Mouse (Mus musculus) midbrain, postnatal 0 days (tissue): Measurements from ENCODE around the gene Akap5. TPM values are rescaled to one million over a fixed set of nuclear protein-coding genes. Genes with fewer than 3 reads are reported as not detected.
A peak's percentile ranks its signal among the peaks of the same experiment; 100 is the strongest.

ENCODE experiments used
- ATAC-seq: fragments of 200-750 bp; cut with Nextera tagmentation; 2 replicates; pipeline ENCODE4 v1.8.0; 2017; ENCODE audit warnings: moderate number of reproducible peaks, mild to moderate bottlenecking, moderate TSS enrichment, moderate library complexity; ENCODE audit not compliant: low FRiP score
- DNase-seq: peaks from one replicate; pipeline ENCODE4 v3.0.0-alpha.2; 2015; ENCODE audit warnings: low spot score
- H3K27ac ChIP-seq: fragments of 300-500 bp; sonication (generic); 2 replicates; pipeline ENCODE4 v1.5.1; 2014; ENCODE audit warnings: low read depth, mild to moderate bottlenecking, low read length, mixed read lengths
- H3K27me3 ChIP-seq: fragments of 300-500 bp; sonication (generic); 2 replicates; pipeline ENCODE4 v1.6.1; 2014; ENCODE audit warnings: low read length, control low read depth, mixed read lengths; ENCODE audit not compliant: insufficient read depth
- H3K36me3 ChIP-seq: fragments of 300-500 bp; sonication (generic); 2 replicates; pipeline ENCODE4 v1.6.1; 2014; ENCODE audit warnings: low read length, control low read depth, mixed read lengths; ENCODE audit not compliant: insufficient read depth
- H3K4me1 ChIP-seq: fragments of 300-500 bp; sonication (generic); 2 replicates; pipeline ENCODE4 v1.6.1; 2014; ENCODE audit warnings: mild to moderate bottlenecking, control low read depth, antibody characterized with exemption, low read length, mixed read lengths; ENCODE audit not compliant: insufficient read depth
- H3K4me2 ChIP-seq: fragments of 300-500 bp; sonication (generic); 2 replicates; pipeline ENCODE4 v1.6.1; 2014; ENCODE audit warnings: low read depth, mild to moderate bottlenecking, low read length, mixed read lengths; ENCODE audit not compliant: poor library complexity, severe bottlenecking
- H3K4me3 ChIP-seq: fragments of 300-500 bp; sonication (generic); 2 replicates; pipeline ENCODE4 v1.5.1; 2014; ENCODE audit warnings: low read depth, mild to moderate bottlenecking, low read length, moderate library complexity
- H3K9ac ChIP-seq: fragments of 300-500 bp; sonication (generic); replicated peaks from 2 replicates; pipeline ENCODE4 v1.6.1; 2014; ENCODE audit warnings: mild to moderate bottlenecking, low read length, moderate library complexity, mixed read lengths; ENCODE audit not compliant: poor library complexity, severe bottlenecking
- H3K9me3 ChIP-seq: fragments of 300-500 bp; sonication (generic); 2 replicates; pipeline ENCODE4 v1.6.1; 2016; ENCODE audit warnings: low read length, control low read depth
- CTCF ChIP-seq: IDR thresholded peaks from 2 replicates; pipeline ENCODE4 v1.5.1; 2016; ENCODE audit warnings: antibody characterized with exemption, mild to moderate bottlenecking
- WGBS: fragments of 180-500 bp; shearing (Covaris S2); extraction: QIAGEN DNeasy Blood & Tissue Kit; methylation state at CpG from one replicate; pipeline ENCODE4 v1.1.7; 2014; 5-methylcytosine and 5-hydroxymethylcytosine counted together
- polyA plus RNA-seq: library from polyadenylated mRNA; unstranded; fragments of >200 nt; fragmentation: Nextera tagmentation; extraction: Ambion mirVana; gene quantifications from 2 replicates; pipeline ENCODE4 v1.2.1, GENCODE M21; 2015
- total RNA-seq: library from RNA; depleted of rRNA; stranded (reverse); fragments of >200 nt; gene quantifications from 2 replicates; pipeline ENCODE4 v1.2.3, GENCODE M21; 2014

Gene Akap5
- total and polyA plus RNA-seq, 2 experiments from 2014 or later = 10.7 to 17.2 TPM

GRCm38 (mm10) chr12:76335641-76336040 lies 10.9 kb downstream of the Akap5 start:
- H3K9ac ChIP-seq = no peak overlapping the region
- DNase-seq (no peak), ATAC-seq (no peak)
- H3K27ac ChIP-seq = no peak overlapping the region
- H3K9me3 ChIP-seq = no peaks in the 10 kb centered on the region
- H3K4me1 ChIP-seq = no peaks in the 10 kb centered on the region
- WGBS = 85% methylated on average over 5 of the region's 5 CpGs
- no peaks in the 10 kb centered on the region for H3K27me3 ChIP-seq
- no peak overlapping the region for H3K4me2 ChIP-seq
- no peaks in the 10 kb centered on the region for H3K36me3 ChIP-seq
- no peak for TF ChIP-seq CTCF
- no peak overlapping the region for H3K4me3 ChIP-seq

DNA sequence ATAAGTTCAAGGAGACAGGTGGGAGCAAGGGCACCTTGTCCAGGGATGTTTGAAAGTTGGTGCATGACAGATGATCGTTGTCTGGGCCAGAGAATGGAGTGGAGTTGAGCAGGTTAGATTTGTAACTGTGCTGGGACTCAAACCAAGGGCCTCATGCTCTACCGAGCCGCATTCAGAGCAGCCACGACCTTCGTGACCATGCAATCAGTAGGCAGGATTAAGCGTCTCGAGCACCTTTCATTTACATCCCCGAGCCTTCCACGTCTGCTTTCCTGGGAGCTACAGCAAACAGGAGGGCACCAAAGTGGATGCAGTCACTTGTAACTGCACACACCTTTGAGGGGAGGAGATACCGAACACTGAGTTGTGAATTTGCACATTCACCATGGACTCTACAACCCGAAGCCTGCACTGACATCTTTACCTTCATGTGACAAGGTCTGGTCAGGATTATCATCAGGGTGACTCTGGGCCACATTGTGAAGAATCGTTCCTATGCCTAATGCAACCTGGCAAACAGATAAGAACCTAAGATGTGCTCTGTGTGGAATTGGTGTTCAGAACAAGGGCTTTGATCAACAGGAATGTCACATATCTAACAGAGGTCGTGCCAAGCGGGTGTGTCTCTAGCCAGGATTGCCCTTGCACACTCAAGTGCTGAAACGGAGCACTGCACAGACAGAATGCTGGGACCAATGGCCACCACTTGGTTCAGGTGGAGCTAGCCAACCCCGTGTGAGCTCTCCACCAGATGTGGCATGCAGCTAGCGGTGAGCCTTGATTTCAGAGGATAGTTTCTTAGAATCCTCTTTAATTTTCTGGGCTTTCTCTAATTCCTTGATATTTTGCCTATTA lies 11.6 kb downstream of the Akap5 start:
- Histone ChIP-seq H3K36me3 (no peaks in the 10 kb centered on the region), H3K9ac (no peak overlapping the region), H3K4me2 (no peak overlapping the region), H3K4me3 (no peak overlapping the region), H3K27ac (no peak overlapping the region), H3K27me3 (no peaks in the 10 kb centered on the region), H3K9me3 (no peaks in the 10 kb centered on the region), H3K4me1 (no peaks in the 10 kb centered on the region)
- WGBS = 79% methylated on average over 17 of the region's 17 CpGs
- TF ChIP-seq CTCF = no peak
- DNase-seq (no peak), ATAC-seq (no peak)

GRCm38 (mm10) chr12:76341080-76341479 lies 16.4 kb downstream of the Akap5 start:
- Histone ChIP-seq H3K27ac (no peak overlapping the region), H3K9me3 (no peaks in the 10 kb centered on the region), H3K9ac (no peak overlapping the region), H3K4me3 (no peak overlapping the region), H3K4me1 (no peaks in the 10 kb centered on the region), H3K4me2 (no peak overlapping the region), H3K27me3 (no peaks in the 10 kb centered on the region), H3K36me3 (no peaks in the 10 kb centered on the region)
- DNase-seq (peak; percentile 73), ATAC-seq (no peak)
- peak; percentile 88 for TF ChIP-seq CTCF
- 3% methylated on average over 4 of the region's 4 CpGs for WGBS

DNA sequence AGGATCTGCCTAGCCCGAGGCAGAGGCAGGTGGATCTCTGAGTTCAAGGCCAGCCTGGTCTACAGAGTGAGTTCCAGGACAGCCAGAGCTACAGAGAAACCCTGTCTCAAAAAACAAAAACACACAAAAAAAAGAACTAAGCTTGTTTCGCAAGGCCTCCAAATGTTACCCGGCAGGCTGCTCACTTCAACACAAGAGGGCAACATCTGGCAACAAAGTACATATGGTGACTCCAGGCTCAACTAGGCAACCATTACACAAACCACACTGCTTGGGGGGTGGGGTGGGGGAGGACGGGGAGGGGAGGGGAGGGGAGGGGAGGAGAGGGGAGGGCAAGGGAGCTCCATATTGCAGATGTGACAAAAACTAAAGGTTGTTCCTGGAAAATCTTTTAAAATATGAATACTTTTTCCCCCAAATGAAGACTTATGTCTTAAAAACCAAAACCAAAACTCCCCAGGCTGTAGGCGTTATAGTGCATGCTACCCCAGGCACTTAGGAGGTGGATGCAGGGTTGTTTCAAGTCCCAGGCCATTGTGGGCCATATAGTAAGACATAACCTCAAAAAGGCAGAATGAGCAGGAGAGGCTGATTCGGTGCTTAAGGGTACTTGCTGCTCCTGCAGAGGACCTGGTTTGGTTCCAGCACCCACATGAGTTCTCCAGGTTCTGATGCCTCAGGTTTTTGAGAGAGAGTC lies 21.2 kb downstream of the Akap5 start:
- DNase-seq (no peak), ATAC-seq (no peak)
- H3K4me1 ChIP-seq = no peaks in the 10 kb centered on the region
- no peaks in the 10 kb centered on the region for H3K9me3 ChIP-seq
- TF ChIP-seq CTCF = peak; percentile 59
- H3K27me3 ChIP-seq = no peaks in the 10 kb centered on the region
- H3K9ac ChIP-seq = no peak overlapping the region
- H3K36me3 ChIP-seq = 0 out of 2 replicates have a peak, but pooled peaks cover 16% of the 10 kb centered on the region
- H3K4me2 ChIP-seq = no peak overlapping the region
- H3K4me3 ChIP-seq = no peak overlapping the region
- no peak overlapping the region for H3K27ac ChIP-seq
- WGBS = 88% methylated on average over 5 of the region's 6 CpGs

GRCm38 (mm10) chr12:76349680-76350220 lies 25.1 kb downstream of the Akap5 start:
- H3K27ac ChIP-seq = no peak overlapping the region
- no peaks in the 10 kb centered on the region for H3K9me3 ChIP-seq
- WGBS = 76% methylated on average over 8 of the region's 8 CpGs
- H3K9ac ChIP-seq = no peak overlapping the region
- H3K4me3 ChIP-seq = no peak overlapping the region
- TF ChIP-seq CTCF = no peak
- H3K4me2 ChIP-seq = no peak overlapping the region
- peaks cover 23% of the 10 kb centered on the region; the same call in 1 of the 2 replicates for H3K36me3 ChIP-seq
- no peak for ATAC-seq
- H3K4me1 ChIP-seq = no peaks in the 10 kb centered on the region
- no peaks in the 10 kb centered on the region for H3K27me3 ChIP-seq
- no peak for DNase-seq

DNA sequence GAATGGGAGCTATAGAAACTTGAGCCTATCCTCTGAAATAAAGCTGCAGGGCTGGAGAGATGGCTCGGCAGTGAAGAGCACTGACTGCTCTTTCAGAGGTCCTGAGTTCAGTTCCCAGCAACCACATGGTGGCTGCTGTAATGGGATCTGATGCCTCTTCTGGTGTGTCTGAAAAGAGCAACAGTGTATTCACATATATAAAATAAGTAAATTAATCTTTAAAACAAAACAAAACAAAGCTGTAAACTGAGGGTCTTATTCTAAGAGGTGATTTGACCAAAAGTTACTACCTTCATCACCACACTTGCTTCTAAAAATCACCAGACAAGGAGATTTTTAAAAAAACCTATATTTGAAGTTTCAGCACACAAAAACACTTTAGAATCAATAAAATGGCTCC lies 36.2 kb downstream of the Akap5 start:
- no peak overlapping the region for H3K27ac ChIP-seq
- no peak overlapping the region for H3K4me3 ChIP-seq
- WGBS = 52% methylated on average over 1 of the region's 1 CpGs
- 0 out of 2 replicates have a peak, but pooled peaks cover 2% of the 10 kb centered on the region for H3K36me3 ChIP-seq
- no peaks in the 10 kb centered on the region for H3K4me1 ChIP-seq
- H3K27me3 ChIP-seq = no peaks in the 10 kb centered on the region
- H3K9ac ChIP-seq = no peak overlapping the region
- no peak for DNase-seq
- no peak for TF ChIP-seq CTCF
- ATAC-seq = no peak
- no peaks in the 10 kb centered on the region for H3K9me3 ChIP-seq
- H3K4me2 ChIP-seq = no peak overlapping the region
